Mouse (Mus musculus): ENCODE results near the gene Gm20503.

Gene Gm20503

DNA sequence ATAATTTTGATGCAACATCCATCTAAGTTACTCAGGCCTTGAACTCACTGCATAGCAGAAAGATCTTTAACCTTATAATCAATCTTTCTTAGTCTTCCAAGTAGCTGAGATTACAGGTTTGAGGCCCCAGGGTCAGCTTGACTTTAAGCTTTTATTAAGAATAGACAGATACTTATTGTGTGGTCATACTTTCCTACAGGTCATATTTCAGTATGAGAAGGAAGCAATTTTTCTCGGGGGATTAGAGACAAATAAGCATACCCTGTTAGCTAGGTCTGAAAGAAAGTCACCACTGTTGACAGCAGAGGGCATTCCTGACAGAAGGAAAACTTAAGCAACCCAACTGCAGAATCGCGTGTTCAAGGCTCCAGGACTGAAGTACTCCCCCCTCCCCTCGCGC, 5.0 kb downstream of the Gm20503 start:
- no peak for DNase-seq (ENCODE audit: low read depth)

DNA sequence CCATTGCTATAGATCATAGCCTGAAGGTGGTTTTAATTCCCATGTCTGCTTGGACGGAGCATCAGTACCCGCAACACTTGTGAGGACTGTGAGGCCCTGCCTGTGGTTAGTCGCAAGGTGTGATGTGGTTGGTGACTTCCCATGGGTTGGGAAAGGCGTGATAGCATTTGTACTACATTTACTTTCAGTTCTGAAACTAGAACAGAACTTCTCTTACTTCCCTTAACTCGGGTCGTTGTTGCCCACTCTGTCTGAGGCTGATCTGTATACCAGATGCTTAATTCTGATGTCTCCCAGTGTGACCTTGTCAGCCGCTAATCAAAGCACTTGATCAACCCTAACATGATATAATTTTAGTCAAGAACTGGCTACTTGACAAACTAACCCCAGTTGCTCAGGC, 6.2 kb downstream of the Gm20503 start:
- peak; percentile 65 for DNase-seq (ENCODE audit: low read depth)

DNA sequence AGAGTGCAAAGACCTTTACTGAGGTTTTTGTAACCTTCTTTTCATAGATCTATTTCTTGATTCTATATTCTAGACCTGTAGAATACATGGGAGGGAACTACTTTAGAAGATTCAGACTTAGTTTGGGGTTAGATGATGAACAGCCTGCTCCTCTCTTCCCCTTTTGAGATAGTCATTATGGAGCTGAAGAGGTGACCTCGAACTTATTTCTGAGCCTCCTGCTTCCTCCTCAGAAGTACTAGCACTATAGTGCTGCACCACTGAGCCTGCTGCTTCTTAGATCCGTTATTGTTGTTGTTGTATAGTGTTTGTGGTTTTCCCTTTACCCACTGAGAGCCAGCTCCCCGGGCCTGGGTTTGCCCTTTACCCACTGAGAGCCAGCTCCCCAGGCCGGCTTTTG, 6.7 kb downstream of the Gm20503 start:
- DNase-seq (ENCODE audit: low read depth) = no peak

DNA sequence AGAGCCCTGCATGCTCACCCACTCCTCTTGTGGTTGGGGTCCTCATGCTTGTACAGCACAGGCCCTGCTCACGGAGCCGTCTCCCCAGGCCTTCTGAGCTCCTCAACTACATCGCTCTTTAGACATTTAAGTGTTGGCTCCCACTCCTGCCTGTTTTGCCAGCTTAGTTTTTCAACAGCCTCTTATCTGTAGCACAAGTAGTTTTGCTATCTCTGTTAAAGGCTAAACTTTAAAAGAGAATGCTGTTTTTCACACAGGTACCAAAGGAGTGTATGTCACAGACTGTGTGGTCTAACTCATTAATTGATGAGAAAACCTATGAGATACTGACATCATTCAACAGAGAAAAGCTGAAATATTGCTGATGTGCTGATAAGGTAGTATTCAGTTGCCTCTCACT, 8.4 kb downstream of the Gm20503 start:
- no peak for DNase-seq (ENCODE audit: low read depth)

DNA sequence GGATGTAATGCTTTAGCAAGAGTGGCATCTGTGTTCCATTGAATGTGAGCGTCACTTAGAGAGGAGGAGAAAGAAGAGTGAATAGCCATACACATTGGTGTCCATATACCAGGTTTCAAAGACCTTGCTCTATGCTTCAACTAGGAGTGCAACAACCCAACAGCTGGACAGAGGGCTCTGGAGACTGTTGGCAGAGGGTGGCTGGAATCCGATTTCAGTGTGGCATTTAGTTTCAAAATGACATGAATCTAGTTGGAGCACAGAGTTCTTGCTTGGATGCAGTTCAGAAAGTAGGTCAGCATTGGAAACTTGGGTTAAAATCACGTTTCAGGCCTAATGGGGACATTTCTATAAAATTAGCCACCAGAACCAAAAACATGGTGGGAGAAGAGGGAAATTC, 12.2 kb downstream of the Gm20503 start:
- DNase-seq (ENCODE audit: low read depth) = no peak

DNA sequence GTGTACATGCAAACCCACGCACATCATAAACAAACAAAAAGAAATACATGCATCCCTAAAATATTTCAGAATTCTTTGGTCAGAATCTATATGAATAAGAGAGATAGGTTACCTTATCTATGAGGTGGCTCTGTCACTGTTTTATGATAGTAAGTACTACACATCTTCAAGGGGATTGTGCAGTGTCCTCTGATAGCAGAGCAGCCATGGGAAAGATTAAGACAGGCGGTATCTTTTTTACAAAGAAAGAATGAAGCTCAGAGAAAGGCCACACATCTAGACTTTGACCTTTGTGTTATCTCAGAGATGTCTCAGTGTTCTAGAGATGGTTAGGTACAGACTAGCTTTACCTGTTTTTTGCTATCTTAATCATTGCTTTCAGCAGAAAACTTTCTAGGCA, 13.9 kb downstream of the Gm20503 start:
- no peak for DNase-seq (ENCODE audit: low read depth)

DNA sequence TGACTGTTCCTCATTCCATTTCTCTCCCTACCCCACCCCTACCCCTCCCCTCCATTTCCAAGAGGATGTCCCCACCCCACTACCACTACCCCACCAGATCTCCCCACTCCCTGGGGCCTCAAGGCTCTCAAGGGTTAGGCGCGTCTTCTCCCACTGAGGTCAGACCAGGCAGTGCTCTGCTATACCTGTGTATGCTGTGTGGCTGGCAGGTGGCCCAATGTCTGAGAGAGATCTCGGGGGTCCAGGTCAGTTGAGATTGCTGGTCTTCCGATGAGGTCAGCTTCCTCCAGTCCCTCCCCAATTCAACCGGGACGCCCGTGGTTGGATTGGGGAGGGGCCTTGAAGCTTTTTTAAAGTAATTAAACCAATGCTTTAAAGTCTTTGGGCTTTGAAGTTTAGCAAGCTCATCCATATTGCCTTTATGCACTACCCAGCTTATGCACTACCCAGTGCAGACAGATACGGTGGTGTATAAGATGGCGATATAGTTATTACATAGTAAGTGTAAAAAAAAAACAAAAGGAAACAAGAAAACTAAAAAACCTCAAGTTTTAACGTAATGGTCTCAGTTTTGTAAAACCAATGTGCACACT, 31.4 kb downstream of the Gm20503 start:
- DNase-seq (ENCODE audit: low read depth) = no peak

DNA sequence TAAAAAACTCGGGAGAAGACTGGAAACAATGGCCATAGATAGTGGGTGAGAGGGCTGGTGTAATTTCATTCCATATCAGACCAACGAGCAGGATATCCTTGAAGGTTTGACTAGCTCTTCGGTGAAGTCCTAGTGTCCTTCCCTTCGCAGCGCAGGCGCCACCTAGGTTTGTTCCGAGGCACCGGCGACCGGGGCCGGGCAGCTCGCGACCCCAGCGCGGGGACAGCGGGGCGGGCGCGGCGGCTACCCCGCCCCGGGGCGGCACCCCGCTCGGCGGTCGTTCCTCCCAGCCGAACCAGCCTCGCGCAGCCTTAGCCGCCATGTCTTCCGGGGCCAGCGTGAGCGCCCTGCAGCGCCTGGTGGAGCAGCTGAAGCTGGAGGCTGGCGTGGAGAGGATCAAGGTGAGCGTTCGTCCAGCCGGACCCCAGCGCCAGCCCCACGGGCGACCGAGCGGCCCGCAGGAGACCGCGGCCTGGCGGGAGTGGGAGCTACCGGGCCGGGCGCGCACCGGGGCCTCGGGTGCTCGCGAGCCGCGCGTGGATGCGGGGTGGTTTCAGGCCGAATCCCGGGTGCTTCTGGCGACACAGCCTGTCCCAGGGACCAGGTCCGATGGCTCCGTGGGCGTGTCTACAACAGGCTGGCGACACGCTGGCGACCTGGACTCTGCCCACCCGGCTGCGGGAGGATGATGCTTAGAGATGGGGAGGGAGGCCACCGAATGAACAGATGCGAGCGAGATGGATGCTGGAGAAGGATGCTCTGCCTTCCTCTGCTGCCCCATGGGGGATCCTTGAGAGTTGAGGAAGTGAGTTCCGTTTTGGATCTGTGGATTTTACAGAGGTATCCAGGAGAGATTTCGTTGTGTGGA, 32.1 kb downstream of the Gm20503 start, which contains the start of gene Gng10:
TSS of gene Gng10 (plus strand) at position 171 of the 868 bp plus-strand sequence.
- DNase-seq (ENCODE audit: low read depth) = peak; percentile 77

DNA sequence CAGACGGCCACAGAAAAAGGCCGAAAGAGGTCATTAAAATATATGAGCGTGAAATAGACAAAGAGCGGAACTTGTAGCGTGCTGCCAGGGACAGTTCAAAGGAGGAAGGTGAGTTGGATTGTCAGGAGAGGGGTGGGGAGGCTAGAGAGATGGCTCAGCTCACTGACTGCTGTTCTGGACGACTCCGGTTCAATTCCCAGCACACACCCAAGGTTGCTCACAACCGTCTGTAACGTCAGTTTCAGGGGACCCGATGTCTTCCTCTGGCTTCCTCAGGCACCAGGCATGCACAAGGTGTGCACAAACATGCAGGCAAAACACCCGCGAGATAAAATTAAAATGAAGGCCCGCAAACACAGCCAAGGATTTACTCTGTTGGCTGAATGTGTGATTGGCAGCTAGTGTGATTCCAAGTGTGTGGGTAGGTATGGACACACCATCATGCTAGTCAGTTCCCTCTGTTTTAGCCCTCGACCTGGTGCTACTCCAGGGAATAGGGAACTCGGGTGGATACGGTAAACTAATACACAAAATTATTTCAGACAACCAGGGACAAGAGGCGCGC, 32.9 kb downstream of the Gm20503 start:
- no peak for DNase-seq (ENCODE audit: low read depth)

DNA sequence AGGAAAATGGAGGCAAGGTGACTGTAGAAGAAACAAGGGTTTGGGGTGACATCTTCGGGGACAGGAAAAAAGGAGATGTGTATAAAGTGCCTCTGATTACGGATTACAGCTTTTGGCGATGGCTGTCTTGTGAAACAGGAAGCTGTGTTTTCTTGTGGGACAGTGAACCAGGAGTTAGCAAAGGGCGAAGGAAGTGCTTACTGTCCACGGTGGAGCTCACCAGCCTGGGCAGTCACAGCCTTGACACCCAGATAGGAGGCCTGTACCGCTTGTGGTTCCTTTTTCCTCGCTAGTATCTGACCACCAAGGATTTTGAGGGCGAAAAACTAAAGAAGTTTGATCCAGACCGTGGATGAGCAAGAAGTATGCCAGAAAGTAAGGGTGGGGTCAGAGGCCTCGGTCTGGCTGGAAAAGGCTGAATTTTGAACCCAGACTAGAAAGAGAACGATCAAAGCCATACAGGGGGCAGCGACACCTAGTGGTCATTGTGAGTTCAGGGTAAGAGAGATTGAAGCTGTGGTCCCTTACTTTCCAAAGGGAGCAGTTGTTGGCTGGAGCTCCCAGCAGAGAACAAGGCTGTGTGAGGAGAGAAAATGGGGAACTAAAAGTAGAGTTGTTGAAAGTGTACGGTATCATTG, 33.6 kb downstream of the Gm20503 start:
- peak; percentile 92 for DNase-seq (ENCODE audit: low read depth)

DNA sequence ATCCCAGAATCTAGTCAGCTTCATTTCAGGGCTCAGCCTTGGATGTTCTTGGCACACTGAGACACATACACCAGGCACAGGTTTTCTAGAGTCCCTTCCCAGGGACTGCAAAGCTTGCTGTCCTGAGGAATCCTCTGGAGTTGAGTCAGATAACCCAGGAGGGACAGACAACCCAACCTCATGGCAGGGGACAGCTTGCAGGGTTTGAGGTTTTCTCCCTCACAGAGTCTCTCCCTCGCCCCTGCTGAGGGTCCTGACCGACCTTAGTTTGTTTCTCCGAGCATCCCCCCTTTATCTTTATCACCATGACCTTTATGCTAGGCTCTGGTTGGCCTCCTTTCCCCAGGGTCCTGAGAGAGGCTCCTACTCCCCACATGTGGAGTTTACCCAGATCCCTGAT, 34.5 kb downstream of the Gm20503 start:
- DNase-seq (ENCODE audit: low read depth) = peak; percentile 10

DNA sequence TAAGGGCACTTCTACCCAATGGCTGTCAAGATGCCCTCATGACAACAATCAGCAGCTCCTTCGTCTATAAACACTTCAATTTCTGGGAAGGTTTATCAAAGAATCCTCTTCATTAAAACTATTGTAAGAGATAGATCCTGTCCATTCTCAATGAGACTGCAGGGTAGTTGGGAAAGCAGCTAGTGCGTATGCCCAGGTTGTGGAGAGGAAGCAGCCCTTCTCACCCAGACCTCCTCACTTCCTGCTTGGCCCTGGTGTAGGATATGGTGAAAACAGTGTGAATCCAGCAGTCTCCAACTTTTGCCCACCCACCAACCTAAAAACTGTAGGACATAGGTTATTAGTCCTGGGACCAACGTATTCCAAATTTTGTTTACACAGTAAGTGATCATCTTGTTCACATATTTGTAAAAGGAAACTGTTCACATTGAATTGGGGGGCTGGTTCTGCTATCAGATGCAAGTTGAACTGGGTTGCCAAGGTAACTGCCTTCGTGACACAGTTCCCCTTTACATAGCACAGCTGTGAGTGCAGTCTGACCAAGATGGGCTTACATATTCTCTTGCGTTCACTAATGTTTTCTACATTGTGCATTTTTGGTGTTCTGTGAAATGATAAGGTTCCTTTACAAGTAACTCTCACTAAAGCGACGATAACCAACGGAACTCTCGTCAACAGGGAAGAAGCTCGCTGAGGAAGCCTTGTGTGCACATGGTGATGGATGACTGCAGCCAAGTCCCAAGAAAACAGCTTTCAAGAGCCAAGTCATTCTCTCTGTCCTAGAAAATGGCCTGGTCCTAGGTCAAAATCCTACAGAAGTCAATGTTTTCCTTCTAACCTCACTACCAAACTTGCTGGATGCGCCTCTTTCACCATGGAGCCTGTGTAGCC, 37.6 kb downstream of the Gm20503 start:
- no peak for DNase-seq (ENCODE audit: low read depth)

DNA sequence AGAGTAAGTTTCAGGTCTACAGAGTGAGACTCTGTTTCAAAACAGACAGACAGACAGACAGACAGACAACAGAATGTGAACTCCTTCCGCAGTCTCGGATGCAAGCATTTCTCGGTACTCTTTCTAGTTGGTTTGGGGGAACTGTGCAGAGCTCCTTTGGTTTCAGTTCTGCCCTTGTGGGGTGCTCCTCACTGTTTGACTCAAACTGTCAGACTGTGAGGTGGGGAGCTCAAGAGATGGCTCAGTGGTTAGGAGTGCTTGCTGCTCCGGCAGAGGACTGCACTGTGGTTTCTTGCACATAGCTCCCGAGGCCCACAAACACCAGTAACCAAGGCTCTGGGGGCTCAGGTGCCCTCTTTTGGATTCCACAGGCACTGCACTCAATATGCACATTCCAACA, 40.1 kb downstream of the Gm20503 start:
- DNase-seq (ENCODE audit: low read depth) = no peak

DNA sequence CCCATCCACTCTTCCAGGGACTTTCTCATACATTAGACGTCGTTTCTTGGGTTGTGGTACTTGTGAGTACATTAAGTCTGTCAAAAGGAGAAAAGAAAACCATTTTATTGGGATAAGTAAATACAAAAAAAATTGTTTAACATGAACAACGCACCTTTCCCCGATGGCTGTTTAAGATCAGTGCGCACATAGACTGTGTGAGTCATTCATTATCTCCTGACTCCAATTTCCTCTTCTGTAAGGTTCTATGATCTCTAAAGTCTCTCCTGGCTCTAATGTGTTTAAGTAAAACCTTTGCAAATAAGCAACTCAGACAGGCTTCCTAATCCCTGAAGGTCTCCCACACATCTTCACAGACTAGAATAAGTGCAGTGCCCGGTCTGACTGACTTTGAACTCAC, 40.9 kb downstream of the Gm20503 start:
- DNase-seq (ENCODE audit: low read depth) = no peak

DNA sequence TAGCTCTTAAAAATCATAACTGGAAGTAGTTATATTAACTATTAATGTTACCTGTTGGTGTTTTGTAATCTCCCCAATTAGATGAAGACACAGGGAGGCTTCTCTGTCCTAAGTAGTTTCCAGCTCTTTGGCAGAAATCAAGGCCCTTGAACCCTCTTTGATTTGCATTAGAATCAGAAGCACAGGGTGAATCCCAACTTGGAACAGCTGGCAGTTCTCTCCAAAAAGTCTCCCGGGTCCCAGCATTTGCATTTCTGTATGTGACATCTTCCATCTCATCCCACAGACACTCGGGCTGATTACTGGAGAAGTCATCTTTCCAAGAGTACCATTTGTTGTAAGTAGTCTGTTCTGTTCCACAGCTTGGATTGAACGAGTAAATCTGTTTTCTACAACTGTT, 44.2 kb downstream of the Gm20503 start:
- DNase-seq (ENCODE audit: low read depth) = no peak

DNA sequence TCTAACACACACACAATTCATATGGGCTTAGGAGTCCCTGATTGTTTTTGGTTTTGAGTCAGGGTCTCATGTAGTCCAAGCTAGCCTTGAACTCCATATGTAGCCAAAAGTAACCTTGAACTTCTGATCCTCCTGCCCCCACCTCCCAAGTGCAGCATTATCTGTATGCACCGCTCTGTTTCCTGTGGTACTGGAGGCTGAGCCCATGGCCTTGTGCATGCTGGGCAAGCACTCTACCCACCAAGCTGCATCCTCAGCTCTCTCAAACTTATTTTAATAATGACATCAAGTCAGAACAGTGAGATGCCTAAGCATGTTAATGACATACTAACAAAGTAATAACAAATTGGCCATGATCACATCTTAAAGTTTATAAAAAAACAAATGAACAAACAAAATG, 48.1 kb downstream of the Gm20503 start:
- no peak for DNase-seq (ENCODE audit: low read depth)

DNA sequence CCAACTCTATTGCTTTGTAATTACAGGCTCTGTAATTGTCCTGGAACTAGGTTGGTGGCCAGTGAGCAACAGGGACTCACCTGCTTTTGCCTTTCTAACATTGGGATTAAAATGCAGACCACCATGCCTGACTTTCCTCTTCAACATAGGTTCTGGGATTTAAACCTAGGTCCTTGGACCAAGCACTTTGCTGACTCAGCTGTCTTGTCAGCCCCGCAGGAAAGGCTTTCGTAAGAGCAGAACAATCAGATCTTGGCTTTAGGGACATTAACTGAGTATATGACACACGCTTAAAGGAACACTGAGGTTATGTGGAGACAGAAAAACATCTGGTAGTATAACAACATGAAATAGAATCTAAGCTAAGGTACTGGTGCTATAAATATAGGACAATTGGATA, 54.9 kb downstream of the Gm20503 start:
- DNase-seq (ENCODE audit: low read depth) = no peak

DNA sequence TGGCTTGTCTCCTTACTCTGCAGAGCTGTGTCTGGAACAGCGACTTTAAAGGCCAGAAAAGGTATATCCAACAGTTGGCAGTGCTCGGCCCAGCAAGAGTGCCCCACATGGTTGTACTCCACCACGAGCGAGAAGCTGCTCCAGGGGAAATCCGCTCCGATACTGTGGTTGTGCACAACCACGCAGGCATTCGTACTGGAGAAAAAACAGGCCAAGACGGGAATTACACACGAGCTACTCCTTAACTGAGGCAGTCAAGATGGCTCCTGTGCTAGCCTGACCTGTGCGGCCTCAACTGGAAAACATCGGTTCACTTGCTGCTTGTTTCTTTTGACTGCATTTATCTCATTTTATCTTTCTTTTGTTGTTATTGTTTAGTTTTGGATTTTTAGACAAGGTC, 59.5 kb downstream of the Gm20503 start:
- no peak for DNase-seq (ENCODE audit: low read depth)

DNA sequence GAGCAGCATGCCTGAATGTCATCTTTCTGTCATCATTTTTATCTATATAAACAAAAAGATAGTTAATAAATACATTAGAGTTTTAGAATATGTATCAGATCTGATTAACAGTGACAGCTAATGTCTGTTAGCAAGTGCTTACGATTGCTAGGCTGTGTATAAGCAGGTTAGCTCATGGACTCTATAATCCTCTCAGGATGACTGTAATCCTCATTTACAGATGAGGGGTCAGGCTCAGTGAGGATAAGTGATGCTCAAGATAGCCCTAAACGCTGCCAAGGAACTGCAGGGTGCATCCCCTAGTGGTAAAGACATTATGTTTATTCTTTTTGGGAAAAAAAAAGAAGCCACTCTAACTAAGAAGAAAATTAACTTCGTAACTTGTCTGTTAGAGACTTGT, 66.3 kb downstream of the Gm20503 start:
- DNase-seq (ENCODE audit: low read depth) = no peak

DNA sequence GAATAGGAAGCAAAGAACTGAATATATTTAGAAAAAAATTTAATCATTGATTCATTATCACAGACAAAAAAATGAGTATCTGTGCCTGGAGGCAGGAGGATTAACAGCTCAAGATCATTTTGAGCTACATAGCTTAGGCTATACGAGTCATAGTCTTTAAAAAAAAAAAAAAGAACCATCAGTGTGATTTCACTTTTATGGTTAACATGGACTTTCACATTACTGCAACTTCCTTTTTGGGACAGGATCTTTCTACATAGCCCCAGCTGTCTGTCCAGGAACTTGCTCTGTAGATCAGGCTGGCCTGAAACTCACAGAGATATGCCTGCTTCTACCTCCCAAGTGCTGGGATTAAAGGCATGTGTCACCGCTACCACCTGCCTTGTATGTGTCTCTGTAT, 80.4 kb downstream of the Gm20503 start:
- no peak for DNase-seq (ENCODE audit: low read depth)

DNA sequence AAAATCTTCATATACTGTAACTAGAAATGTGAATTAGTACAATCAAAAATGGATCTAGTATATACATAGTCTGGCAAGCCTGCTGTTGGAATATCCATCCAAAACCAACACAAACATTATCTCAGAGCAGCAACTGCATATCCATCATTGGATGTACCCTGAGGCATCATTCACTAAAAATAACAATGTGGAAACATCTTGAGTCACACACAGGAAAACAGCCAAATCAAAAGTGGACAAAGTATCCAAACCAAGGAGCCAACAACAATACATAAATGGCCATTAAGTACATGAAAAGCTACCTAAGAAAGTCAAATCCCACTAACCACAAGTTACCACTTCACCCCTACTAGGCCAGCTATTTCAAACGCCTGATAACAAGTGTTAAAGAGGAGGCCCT, 86.4 kb downstream of the Gm20503 start:
- no peak for DNase-seq (ENCODE audit: low read depth)
